Mouse (Mus musculus) forebrain, embryonic 11.5 days (tissue): Measurements from ENCODE around the gene Mpnd. TPM values are rescaled to one million over a fixed set of nuclear protein-coding genes. Genes with fewer than 3 reads are reported as not detected.

Experiments
- ATAC-seq: fragments of 200-750 bp; cut with Nextera tagmentation; replicated peaks from 2 replicates; pipeline ENCODE4 v1.8.0; 2017; ENCODE audit warnings: moderate TSS enrichment; ENCODE audit not compliant: low FRiP score
- DNase-seq: peaks from one replicate; pipeline ENCODE4 v3.0.0-alpha.2; 2017; ENCODE audit warnings: low spot score
- H3K27ac ChIP-seq: fragments of 300-500 bp; sonication (generic); 2 replicates; pipeline ENCODE4 v1.5.1; 2014; ENCODE audit warnings: low read depth, low read length
- H3K27me3 ChIP-seq: fragments of 300-500 bp; sonication (generic); 2 replicates; pipeline ENCODE4 v1.6.1; 2014; ENCODE audit warnings: mild to moderate bottlenecking, low read length, mixed read lengths; ENCODE audit not compliant: control insufficient read depth, insufficient read depth
- H3K36me3 ChIP-seq: fragments of 300-500 bp; sonication (generic); 2 replicates; pipeline ENCODE4 v1.6.1; 2014; ENCODE audit warnings: mild to moderate bottlenecking, low read length, moderate library complexity, mixed read lengths; ENCODE audit not compliant: control insufficient read depth, insufficient read depth
- H3K4me1 ChIP-seq: fragments of 300-500 bp; sonication (generic); replicated peaks from 2 replicates; pipeline ENCODE4 v1.6.1; 2014; ENCODE audit warnings: low read length, mixed read lengths; ENCODE audit not compliant: control insufficient read depth, insufficient read depth
- H3K4me2 ChIP-seq: fragments of 300-500 bp; sonication (generic); 2 replicates; pipeline ENCODE4 v1.6.1; 2014; ENCODE audit warnings: low read depth, mild to moderate bottlenecking, low read length, moderate library complexity, mixed read lengths; ENCODE audit not compliant: severe bottlenecking
- H3K4me3 ChIP-seq: fragments of 300-500 bp; sonication (generic); 2 replicates; pipeline ENCODE4 v1.5.1; 2014; ENCODE audit warnings: low read depth, low read length
- H3K9ac ChIP-seq: fragments of 300-500 bp; sonication (generic); 2 replicates; pipeline ENCODE4 v1.6.1; 2014; ENCODE audit warnings: low read length
- H3K9me3 ChIP-seq: fragments of 300-500 bp; sonication (generic); 2 replicates; pipeline ENCODE4 v1.6.1; 2016; ENCODE audit warnings: low read length, mixed read lengths; ENCODE audit not compliant: control insufficient read depth
- WGBS: fragments of 180-500 bp; shearing (Covaris S2); extraction: QIAGEN DNeasy Blood & Tissue Kit; methylation state at CpG from one replicate; pipeline ENCODE4 v1.1.7; 2014; 5-methylcytosine and 5-hydroxymethylcytosine counted together
- polyA plus RNA-seq: library from polyadenylated mRNA; unstranded; fragments of >200 nt; fragmentation: Nextera tagmentation; extraction: Ambion mirVana; gene quantifications from 2 replicates; pipeline ENCODE4 v1.2.1, GENCODE M21; 2014

Mpnd gene
- polyA plus RNA-seq, 1 experiment from 2014 or later = 164 TPM

GRCm38 (mm10) chr17:55969560-55969959 is 36.0 kb upstream of the Mpnd start:
- DNase-seq (peak; percentile 72), ATAC-seq (peak; percentile 37)
- no peak overlapping the region for H3K4me2 ChIP-seq
- peaks cover 2% of the 10 kb centered on the region; the same call in 1 of the 2 replicates for H3K36me3 ChIP-seq
- H3K9me3 ChIP-seq = no peaks in the 10 kb centered on the region
- no peak overlapping the region for H3K4me3 ChIP-seq
- peak overlapping the region; percentile 75; the same call in 1 of the 2 replicates for H3K27ac ChIP-seq
- peaks cover 13% of the 10 kb centered on the region for H3K4me1 ChIP-seq
- no peaks in the 10 kb centered on the region for H3K27me3 ChIP-seq
- WGBS = 35% methylated on average over 14 of the region's 14 CpGs
- peak overlapping the region; percentile 85 for H3K9ac ChIP-seq

GRCm38 (mm10) chr17:55969966-55970891 is 35.3 kb upstream of the Mpnd start, which contains the start of gene Shd:
TSS of gene Shd (plus strand) at chr17:55970467.
- Histone ChIP-seq H3K36me3 (peaks cover 2% of the 10 kb centered on the region; the same call in 1 of the 2 replicates), H3K27ac (peak within 1 kb of the TSS; percentile 75), H3K4me2 (peak within 1 kb of the TSS; percentile 91), H3K9me3 (no peaks in the 10 kb centered on the region), H3K27me3 (no peaks in the 10 kb centered on the region), H3K4me3 (peak within 1 kb of the TSS; percentile 57), H3K9ac (peak within 1 kb of the TSS; percentile 85), H3K4me1 (peaks cover 13% of the 10 kb centered on the region)
- peak; percentile 90 for DNase-seq
- peak; percentile 80 for ATAC-seq
- WGBS = 7% methylated on average over 55 of the region's 55 CpGs

- peak overlapping the region; percentile 91 for H3K4me2 ChIP-seq
- DNase-seq (no peak), ATAC-seq (no peak)
- H3K9me3 ChIP-seq = no peaks in the 10 kb centered on the region
- 23% methylated on average over 22 of the region's 22 CpGs for WGBS
- H3K4me3 ChIP-seq = peak overlapping the region; percentile 57
- no peak overlapping the region for H3K27ac ChIP-seq
- no peaks in the 10 kb centered on the region for H3K27me3 ChIP-seq
- H3K9ac ChIP-seq = peak overlapping the region; percentile 85
- no peaks in the 10 kb centered on the region for H3K36me3 ChIP-seq
- peaks cover 13% of the 10 kb centered on the region for H3K4me1 ChIP-seq
These were observed 34.1 kb upstream of the Mpnd start for GRCm38 (mm10) chr17:55971453-55971852.

- ATAC-seq (peak; percentile 69), DNase-seq (peak; percentile 86)
- Histone ChIP-seq H3K4me1 (peaks cover 3% of the 10 kb centered on the region), H3K27ac (no peak overlapping the region), H3K27me3 (no peaks in the 10 kb centered on the region), H3K4me2 (no peak overlapping the region), H3K4me3 (no peak overlapping the region), H3K36me3 (no peaks in the 10 kb centered on the region), H3K9ac (no peak overlapping the region), H3K9me3 (no peaks in the 10 kb centered on the region)
- 20% methylated on average over 13 of the region's 13 CpGs for WGBS
These were observed 29.2 kb upstream of the Mpnd start for GRCm38 (mm10) chr17:55976255-55976862.

GRCm38 (mm10) chr17:55977301-55977700 is 28.2 kb upstream of the Mpnd start:
- H3K9me3 ChIP-seq = no peaks in the 10 kb centered on the region
- no peak overlapping the region for H3K27ac ChIP-seq
- H3K9ac ChIP-seq = no peak overlapping the region
- H3K36me3 ChIP-seq = no peaks in the 10 kb centered on the region
- H3K4me3 ChIP-seq = no peak overlapping the region
- ATAC-seq (no peak), DNase-seq (no peak)
- H3K27me3 ChIP-seq = no peaks in the 10 kb centered on the region
- H3K4me2 ChIP-seq = no peak overlapping the region
- no peaks in the 10 kb centered on the region for H3K4me1 ChIP-seq
- 59% methylated on average over 3 of the region's 3 CpGs for WGBS

GRCm38 (mm10) chr17:55986030-55986961 is 19.2 kb upstream of the Mpnd start, which contains the start of gene Fsd1:
TSS of gene Fsd1 (plus strand) at chr17:55986509.
- Histone ChIP-seq H3K4me1 (no peaks in the 10 kb centered on the region), H3K27me3 (no peaks in the 10 kb centered on the region), H3K27ac (no peak within 1 kb of the TSS), H3K4me3 (peak within 1 kb of the TSS; percentile 57), H3K9ac (peak within 1 kb of the TSS; percentile 71), H3K36me3 (no peaks in the 10 kb centered on the region), H3K4me2 (peak within 1 kb of the TSS; percentile 77), H3K9me3 (no peaks in the 10 kb centered on the region)
- WGBS = 8% methylated on average over 35 of the region's 35 CpGs
- ATAC-seq (peak; percentile 92), DNase-seq (peak; percentile 92)

GRCm38 (mm10) chr17:55990278-55990898 is 15.1 kb upstream of the Mpnd start:
- WGBS = 85% methylated on average over 8 of the region's 8 CpGs
- no peaks in the 10 kb centered on the region for H3K4me1 ChIP-seq
- H3K27ac ChIP-seq = no peak overlapping the region
- no peaks in the 10 kb centered on the region for H3K27me3 ChIP-seq
- no peaks in the 10 kb centered on the region for H3K36me3 ChIP-seq
- no peak overlapping the region for H3K4me2 ChIP-seq
- no peak for ATAC-seq
- no peak for DNase-seq
- H3K9ac ChIP-seq = no peak overlapping the region
- H3K9me3 ChIP-seq = no peaks in the 10 kb centered on the region
- H3K4me3 ChIP-seq = no peak overlapping the region
